Mouse (Mus musculus) forebrain, embryonic 16.5 days (tissue): Measurements from ENCODE around the gene Zfp553. TPM values are rescaled to one million over a fixed set of nuclear protein-coding genes. Genes with fewer than 3 reads are reported as not detected.

Experiments
- ATAC-seq: fragments of 200-750 bp; cut with Nextera tagmentation; 2 replicates; pipeline ENCODE4 v1.8.0; 2017; ENCODE audit warnings: mild to moderate bottlenecking, moderate library complexity
- H3K27ac ChIP-seq: fragments of 300-500 bp; sonication (generic); 2 replicates; pipeline ENCODE4 v1.5.1; 2014; ENCODE audit warnings: low read length, control low read depth
- H3K27me3 ChIP-seq: fragments of 300-500 bp; sonication (generic); replicated peaks from 2 replicates; pipeline ENCODE4 v1.6.1; 2014; ENCODE audit warnings: low read length; ENCODE audit not compliant: control insufficient read depth, insufficient read depth
- H3K36me3 ChIP-seq: fragments of 300-500 bp; sonication (generic); 2 replicates; pipeline ENCODE4 v1.6.1; 2014; ENCODE audit not compliant: control insufficient read depth, insufficient read depth
- H3K4me1 ChIP-seq: fragments of 300-500 bp; sonication (generic); replicated peaks from 2 replicates; pipeline ENCODE4 v1.6.1; 2014; ENCODE audit warnings: low read length; ENCODE audit not compliant: control insufficient read depth, insufficient read depth
- H3K4me2 ChIP-seq: fragments of 300-500 bp; sonication (generic); 2 replicates; pipeline ENCODE4 v1.6.1; 2014; ENCODE audit warnings: mild to moderate bottlenecking, low read length, control low read depth
- H3K4me3 ChIP-seq: fragments of 300-500 bp; sonication (generic); replicated peaks from 2 replicates; pipeline ENCODE4 v1.5.1; 2014; ENCODE audit warnings: mild to moderate bottlenecking, low read length, control low read depth
- H3K9ac ChIP-seq: fragments of 300-500 bp; sonication (generic); replicated peaks from 2 replicates; pipeline ENCODE4 v1.6.1; 2014; ENCODE audit warnings: low read depth, low read length, control low read depth
- H3K9me3 ChIP-seq: fragments of 300-500 bp; sonication (generic); 2 replicates; pipeline ENCODE4 v1.6.1; 2016; ENCODE audit warnings: low read length; ENCODE audit not compliant: control insufficient read depth
- whole genome bisulfite sequencing: fragments of 180-500 bp; shearing (Covaris S2); extraction: QIAGEN DNeasy Blood & Tissue Kit; methylation state at CpG from one replicate; pipeline ENCODE4 v1.1.7; 2014; 5-methylcytosine and 5-hydroxymethylcytosine counted together
- polyA plus RNA-seq: library from polyadenylated mRNA; unstranded; fragments of >200 nt; fragmentation: Nextera tagmentation; extraction: Ambion mirVana; gene quantifications from 2 replicates; pipeline ENCODE4 v1.2.1, GENCODE M21; 2015

The Zfp553 gene
- polyA plus RNA-seq, 1 experiment from 2014 or later, result 69.3 TPM

GRCm38 (mm10) chr7:127194011-127194632 is 38.7 kb upstream of the Zfp553 start:
- peaks cover 21% of the 10 kb centered on the region for H3K4me1 ChIP-seq
- H3K9ac ChIP-seq, result no peak overlapping the region
- 95% methylated on average over 17 of the region's 17 CpGs for WGBS
- no peaks in the 10 kb centered on the region for H3K9me3 ChIP-seq
- no peak overlapping the region for H3K27ac ChIP-seq
- H3K27me3 ChIP-seq, result no peaks in the 10 kb centered on the region
- peaks cover 40% of the 10 kb centered on the region for H3K36me3 ChIP-seq
- no peak overlapping the region for H3K4me3 ChIP-seq
- no peak for ATAC-seq
- H3K4me2 ChIP-seq, result no peak overlapping the region

- Histone ChIP-seq H3K4me3 (peak overlapping the region; percentile 70), H3K4me1 (peaks cover 21% of the 10 kb centered on the region), H3K27ac (no peak overlapping the region), H3K36me3 (peaks cover 45% of the 10 kb centered on the region), H3K9ac (peak overlapping the region; percentile 71), H3K27me3 (no peaks in the 10 kb centered on the region), H3K9me3 (no peaks in the 10 kb centered on the region), H3K4me2 (peak overlapping the region; percentile 96)
- no peak for ATAC-seq
- 85% methylated on average over 7 of the region's 7 CpGs for WGBS
These were observed 38.2 kb upstream of the Zfp553 start for GRCm38 (mm10) chr7:127194633-127195029.

GRCm38 (mm10) chr7:127195544-127196295 is 37.1 kb upstream of the Zfp553 start, which contains the start of gene Cd2bp2:
Gene Cd2bp2, minus strand, starts transcription at chr7:127196050.
- Histone ChIP-seq H3K36me3 (peaks cover 54% of the 10 kb centered on the region), H3K27ac (peak within 1 kb of the TSS; percentile 87), H3K4me2 (peak within 1 kb of the TSS; percentile 96), H3K9ac (peak within 1 kb of the TSS; percentile 74), H3K4me1 (peaks cover 21% of the 10 kb centered on the region), H3K9me3 (no peaks in the 10 kb centered on the region), H3K27me3 (no peaks in the 10 kb centered on the region), H3K4me3 (peak within 1 kb of the TSS; percentile 70)
- WGBS, result under 1% methylated on average over 51 of the region's 51 CpGs
- ATAC-seq, result peak; percentile 98

- WGBS, result 58% methylated on average over 11 of the region's 11 CpGs
- ATAC-seq, result no peak; the same call in 1 of the 2 replicates
- H3K4me3 ChIP-seq, result peak overlapping the region; percentile 70
- peak overlapping the region; percentile 87 for H3K27ac ChIP-seq
- H3K9ac ChIP-seq, result peak overlapping the region; percentile 74
- H3K27me3 ChIP-seq, result no peaks in the 10 kb centered on the region
- H3K4me1 ChIP-seq, result peaks cover 21% of the 10 kb centered on the region
- no peaks in the 10 kb centered on the region for H3K9me3 ChIP-seq
- H3K36me3 ChIP-seq, result peaks cover 56% of the 10 kb centered on the region
- H3K4me2 ChIP-seq, result peak overlapping the region; percentile 89
These were observed 36.4 kb upstream of the Zfp553 start for GRCm38 (mm10) chr7:127196484-127196883.

- H3K36me3 ChIP-seq, result peaks cover 9% of the 10 kb centered on the region; the same call in 1 of the 2 replicates
- H3K9me3 ChIP-seq, result no peaks in the 10 kb centered on the region
- H3K27me3 ChIP-seq, result no peaks in the 10 kb centered on the region
- peak overlapping the region; percentile 94 for H3K4me3 ChIP-seq
- ATAC-seq, result no peak
- H3K9ac ChIP-seq, result peak overlapping the region; percentile 92
- H3K27ac ChIP-seq, result no peak overlapping the region
- H3K4me2 ChIP-seq, result peak overlapping the region; percentile 99
- 73% methylated on average over 2 of the region's 2 CpGs for WGBS
- peaks cover 30% of the 10 kb centered on the region for H3K4me1 ChIP-seq
These were observed 26.3 kb upstream of the Zfp553 start for GRCm38 (mm10) chr7:127206606-127207005.

- peak overlapping the region; percentile 94 for H3K4me3 ChIP-seq
- peak overlapping the region; percentile 67 for H3K27ac ChIP-seq
- H3K4me1 ChIP-seq, result peaks cover 30% of the 10 kb centered on the region
- peak overlapping the region; percentile 99 for H3K4me2 ChIP-seq
- no peaks in the 10 kb centered on the region for H3K27me3 ChIP-seq
- no peaks in the 10 kb centered on the region for H3K9me3 ChIP-seq
- ATAC-seq, result no peak
- peaks cover 5% of the 10 kb centered on the region; the same call in 1 of the 2 replicates for H3K36me3 ChIP-seq
- WGBS, result under 1% methylated on average over 51 of the region's 53 CpGs
- peak overlapping the region; percentile 92 for H3K9ac ChIP-seq
These were observed 25.2 kb upstream of the Zfp553 start for GRCm38 (mm10) chr7:127207374-127208294.

GRCm38 (mm10) chr7:127208295-127208552 is 24.6 kb upstream of the Zfp553 start, which contains the start of gene Tbc1d10b:
Gene Tbc1d10b, minus strand, starts transcription at chr7:127208468.
- WGBS, result under 1% methylated on average over 22 of the region's 44 CpGs
- Histone ChIP-seq H3K9me3 (no peaks in the 10 kb centered on the region), H3K36me3 (no peaks in the 10 kb centered on the region), H3K27me3 (no peaks in the 10 kb centered on the region), H3K9ac (peak within 1 kb of the TSS; percentile 92), H3K4me2 (peak within 1 kb of the TSS; percentile 99), H3K4me3 (peak within 1 kb of the TSS; percentile 94), H3K4me1 (peaks cover 30% of the 10 kb centered on the region), H3K27ac (peak within 1 kb of the TSS; percentile 89)
- peak; percentile 2; the same call in 1 of the 2 replicates for ATAC-seq

GRCm38 (mm10) chr7:127208553-127209438 is 24.1 kb upstream of the Zfp553 start, which contains the start of gene Mylpf:
Gene Mylpf, plus strand, starts transcription at chr7:127208890.
- peak; percentile 96 for ATAC-seq
- WGBS, result under 1% methylated on average over 44 of the region's 44 CpGs

More at GRCm38 (mm10) chr7:127208553-127209438, 24.1 kb upstream of the Zfp553 start, which contains the start of gene Mylpf:
- Histone ChIP-seq H3K36me3 (no peaks in the 10 kb centered on the region), H3K4me1 (peaks cover 30% of the 10 kb centered on the region), H3K4me2 (peak within 1 kb of the TSS; percentile 99), H3K27me3 (no peaks in the 10 kb centered on the region), H3K9me3 (no peaks in the 10 kb centered on the region), H3K9ac (peak within 1 kb of the TSS; percentile 92), H3K4me3 (peak within 1 kb of the TSS; percentile 94), H3K27ac (peak within 1 kb of the TSS; percentile 89)
